Mouse (Mus musculus): ENCODE results near the gene Arvcf.

DNA sequence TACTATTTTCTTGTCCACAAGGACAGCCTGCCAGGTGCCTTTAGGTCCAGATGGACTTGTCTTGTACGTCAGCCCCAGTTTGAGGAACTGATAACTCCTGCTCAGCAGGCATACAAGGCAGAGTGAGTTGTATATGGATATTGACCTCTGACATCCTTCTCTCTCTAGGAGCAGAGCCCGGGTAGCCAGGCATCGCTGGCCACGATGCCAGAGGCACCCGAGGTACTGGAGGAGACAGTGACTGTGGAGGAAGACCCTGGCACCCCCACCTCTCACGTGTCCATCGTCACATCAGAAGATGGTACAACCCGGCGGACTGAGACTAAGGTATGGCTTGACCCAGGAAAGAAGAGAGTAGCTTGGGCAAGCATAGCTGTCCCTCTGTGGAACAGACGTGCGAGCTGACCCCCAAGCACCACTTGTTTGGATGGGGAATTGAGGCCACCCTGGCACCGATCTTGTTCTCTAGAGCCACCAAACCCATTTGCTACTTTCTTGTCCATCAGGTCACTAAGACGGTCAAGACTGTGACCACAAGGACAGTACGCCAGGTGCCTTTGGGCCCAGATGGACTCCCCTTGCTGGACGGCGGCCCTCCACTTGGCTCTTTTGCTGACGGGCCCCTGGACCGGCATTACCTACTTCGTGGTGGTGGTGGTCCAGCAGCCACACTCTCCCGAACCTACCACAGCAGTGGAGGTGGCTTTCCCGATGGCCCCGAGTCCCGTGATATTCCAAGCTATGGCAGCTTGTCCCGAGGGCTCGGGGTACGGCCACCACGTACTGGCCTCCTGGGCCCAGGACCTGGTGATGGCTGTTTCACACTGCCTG lies 49.0 kb downstream of the Arvcf start:
- TF ChIP-seq CTCF (IDR thresholded peaks at IDR 0.05; ENCODE audit: low read depth): no peak
- no peak for TF ChIP-seq EP300 (optimal IDR thresholded peaks at IDR 0.05)
